Mouse (Mus musculus) left cerebral cortex, adult 18-20 months (tissue): ENCODE data around the gene Tppp. TPM values are rescaled to one million over a fixed set of nuclear protein-coding genes. Genes with fewer than 3 reads are reported as not detected.
"Not testable (repeated sequence)": the region's sequence is repeated elsewhere in the genome, so short reads cannot be mapped to it uniquely, and the experiment has no call there.

Experiments used
- DNase-seq, 2 experiments: peaks; one replicate each; pipeline ENCODE4 v3.0.0; 2021 to 2022; ENCODE audit warnings: low spot score in 2 of 2, mixed read lengths in 1 of 2
- total RNA-seq, 2 experiments: library from RNA; stranded (reverse); gene quantifications; 2 replicates each; pipeline ENCODE4 v1.2.3; 2021

The Tppp gene
- total RNA-seq, 2 experiments from 2014 or later: 351 to 372 TPM

- no peak for DNase-seq
Measured at GRCm38 (mm10) chr13:74025151-74026081, 16.2 kb downstream of the Tppp start.

DNA sequence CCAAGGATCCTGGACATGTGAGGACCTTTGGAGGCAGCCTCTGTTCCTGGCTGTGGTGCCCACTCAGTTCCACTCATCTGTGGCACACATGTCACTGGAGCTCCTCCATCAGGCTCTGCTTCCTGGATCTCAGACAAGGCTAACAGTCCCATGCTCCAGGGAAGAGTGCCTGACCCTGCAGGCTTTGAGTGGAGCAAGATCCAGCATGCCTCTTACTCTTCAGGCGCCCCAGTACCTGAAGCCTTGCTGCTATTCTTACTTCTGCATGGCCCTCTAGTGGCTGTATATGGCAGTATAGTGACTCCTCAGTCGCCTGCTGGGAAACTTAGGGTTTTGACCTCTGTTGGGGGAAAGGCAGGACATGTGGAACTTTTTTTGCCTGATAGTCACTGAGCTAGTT is 17.0 kb downstream of the Tppp start:
- peak; percentile 25 to 30 for DNase-seq

DNA sequence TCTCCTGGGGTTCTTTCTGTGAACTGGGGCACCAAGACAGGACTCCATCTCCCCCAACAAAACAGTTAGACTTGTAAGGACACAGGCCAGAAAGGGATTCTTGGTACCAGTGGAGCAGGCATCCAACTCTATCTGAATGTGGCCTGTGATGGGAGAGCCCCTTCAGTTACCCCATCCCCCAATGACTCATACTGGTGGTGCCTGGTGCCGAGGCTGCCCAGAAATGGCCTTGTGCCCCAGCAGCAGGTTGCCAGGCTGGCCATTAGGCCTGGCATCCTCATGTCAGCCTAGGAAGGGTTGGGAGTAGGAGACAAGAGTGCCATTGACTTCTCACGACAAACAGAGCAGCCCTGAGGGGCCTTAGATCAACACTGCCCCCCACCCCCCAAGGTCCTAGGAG is 18.9 kb downstream of the Tppp start:
- no peak for DNase-seq

GRCm38 (mm10) chr13:74029013-74029412 is 19.8 kb downstream of the Tppp start:
- no peak for DNase-seq

DNA sequence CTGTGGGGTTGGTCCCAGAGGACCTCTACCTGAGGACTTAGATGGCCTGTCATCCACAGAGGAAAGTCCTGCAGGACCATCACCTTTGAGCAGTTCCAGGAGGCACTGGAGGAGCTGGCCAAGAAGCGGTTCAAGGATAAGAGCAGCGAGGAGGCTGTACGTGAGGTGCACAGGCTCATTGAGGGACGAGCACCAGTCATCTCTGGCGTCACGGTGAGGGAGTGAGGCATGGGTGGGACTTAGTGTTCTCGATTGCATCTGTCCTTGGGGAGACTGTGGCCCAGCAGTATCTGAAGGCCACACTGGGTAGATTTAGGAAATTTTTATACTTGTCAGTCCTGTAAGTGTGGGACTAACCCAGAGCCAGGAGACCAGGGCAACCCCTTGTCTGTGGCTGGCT is 21.5 kb downstream of the Tppp start:
- DNase-seq: no peak

DNA sequence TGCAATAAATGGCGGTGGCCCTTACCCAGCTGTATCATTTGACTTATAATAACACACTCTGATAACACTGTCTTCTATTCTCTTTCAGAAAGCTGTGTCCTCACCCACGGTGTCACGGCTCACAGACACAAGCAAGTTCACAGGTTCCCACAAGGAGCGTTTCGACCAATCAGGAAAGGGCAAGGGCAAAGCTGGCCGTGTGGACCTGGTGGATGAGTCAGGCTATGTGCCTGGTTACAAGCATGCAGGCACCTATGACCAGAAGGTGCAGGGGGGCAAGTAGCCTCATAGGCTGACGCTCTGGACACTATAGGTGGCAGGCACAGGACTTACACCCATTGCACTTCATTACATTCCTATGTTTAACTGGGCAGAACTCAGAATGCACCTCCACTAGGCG is 21.9 kb downstream of the Tppp start:
- no peak for DNase-seq

DNA sequence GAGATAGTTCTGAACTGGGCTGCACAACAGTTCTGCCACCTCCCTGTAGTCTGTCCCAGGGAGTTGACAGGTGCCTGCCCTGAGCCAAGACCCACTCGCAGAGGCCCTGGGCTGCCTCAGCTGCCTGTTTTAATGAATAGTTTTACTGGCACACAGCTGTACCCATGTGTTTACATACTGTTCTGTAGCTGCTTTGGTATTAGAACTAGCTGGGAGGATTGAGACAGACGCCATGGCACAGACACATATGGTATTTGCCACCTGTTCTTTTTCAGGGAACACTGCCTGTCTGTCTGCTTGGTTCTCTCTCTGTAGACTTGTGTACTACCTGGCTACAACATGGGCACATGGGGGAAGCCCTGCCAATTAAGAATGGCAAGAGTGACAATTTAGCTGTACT is 25.5 kb downstream of the Tppp start:
- DNase-seq: no peak

DNA sequence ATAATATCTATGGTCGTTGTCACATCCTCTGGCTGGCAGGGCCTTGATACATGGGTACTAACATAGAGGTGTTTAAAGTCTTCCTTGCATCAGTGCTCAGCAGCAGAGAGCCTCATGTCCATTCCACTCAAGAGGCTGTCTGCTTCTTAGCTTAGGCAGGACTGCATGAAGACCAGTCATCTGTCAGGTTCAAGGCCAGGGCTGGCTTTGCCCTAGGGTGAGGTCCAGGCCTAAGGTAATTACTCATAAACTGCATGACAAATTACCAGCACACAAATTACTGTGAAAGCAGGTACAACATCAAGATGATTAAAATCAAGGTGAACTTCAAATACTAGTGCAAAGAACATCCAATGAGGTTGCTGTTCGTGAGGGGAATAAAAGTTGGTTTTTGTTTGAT is 26.6 kb downstream of the Tppp start:
- no peak for DNase-seq

- DNase-seq: no peak
Measured at GRCm38 (mm10) chr13:74039926-74040325, 30.7 kb downstream of the Tppp start.

DNA sequence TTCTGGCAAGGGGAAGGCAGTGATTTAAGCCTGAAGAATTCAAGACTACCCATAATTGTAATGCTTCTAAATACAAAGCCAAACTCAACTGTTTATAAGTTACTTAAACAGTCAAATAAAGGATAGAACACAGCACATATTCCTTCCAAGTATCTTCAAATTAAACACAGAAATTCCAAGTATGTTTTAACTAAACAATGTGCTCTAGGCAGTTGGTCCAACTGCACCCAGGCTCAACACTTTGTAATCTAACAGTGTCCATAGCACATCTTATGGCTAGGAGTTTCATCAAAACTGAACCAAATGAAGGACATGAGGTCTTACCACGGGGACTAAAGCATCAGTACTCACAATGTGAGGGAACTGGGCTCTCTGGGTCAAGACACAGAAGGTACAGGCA is 47.0 kb downstream of the Tppp start:
- DNase-seq: no peak

DNA sequence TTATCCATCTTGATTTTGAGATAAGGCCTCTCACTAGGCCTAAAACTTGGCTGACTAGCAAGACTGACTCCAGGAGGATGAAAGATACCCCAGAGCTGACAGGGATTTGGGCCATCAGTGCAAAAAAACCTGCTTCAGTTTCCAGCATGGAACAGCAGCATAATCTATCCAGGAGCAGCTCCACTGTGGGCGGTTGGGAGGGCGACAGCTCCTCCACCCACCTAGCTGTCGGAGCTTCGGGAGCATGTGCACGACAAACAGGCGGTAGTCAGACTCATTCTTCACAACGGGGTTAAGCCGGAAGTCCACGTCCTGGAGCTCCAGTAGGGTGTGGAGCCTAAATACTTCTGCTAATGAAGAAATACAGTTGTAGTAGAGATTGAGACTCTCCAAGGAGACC is 48.9 kb downstream of the Tppp start:
- peak; percentile 7 to 28 for DNase-seq

DNA sequence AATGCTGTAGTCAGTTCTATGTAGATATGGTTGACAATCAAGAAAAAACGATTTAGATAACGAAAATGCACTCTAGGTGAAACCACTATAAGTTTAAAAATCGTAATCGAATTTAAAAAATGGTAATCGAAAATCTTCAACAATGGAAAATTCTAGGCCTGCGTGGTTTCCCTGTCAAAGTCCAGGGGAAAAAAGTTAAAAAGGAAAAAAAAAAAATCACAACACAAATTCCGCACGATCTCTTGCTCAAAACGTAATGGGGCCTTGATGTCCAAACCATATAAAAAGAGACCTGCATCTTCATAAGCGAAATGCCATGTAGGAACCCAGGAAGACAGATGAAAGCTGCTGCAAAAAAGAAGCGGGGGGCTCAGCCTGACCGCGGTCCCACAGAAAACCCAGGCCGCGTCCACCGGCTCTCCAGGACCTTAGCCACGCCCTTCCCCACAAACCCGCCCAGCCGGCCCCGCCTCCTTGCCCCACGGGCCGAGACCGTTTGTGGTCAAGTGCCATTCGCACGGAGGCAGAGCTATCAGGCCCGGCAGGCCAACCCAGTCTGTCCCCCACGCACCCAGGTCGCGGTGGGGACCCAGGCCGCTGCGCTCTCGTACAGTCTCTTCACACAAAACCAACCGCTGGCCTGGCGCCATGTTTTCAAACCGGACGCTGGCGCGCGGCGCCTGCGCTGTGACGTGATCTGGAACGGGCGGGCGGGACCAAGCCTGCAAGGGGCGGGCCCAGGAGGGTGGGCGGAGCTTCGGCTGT is 52.6 kb downstream of the Tppp start, which contains the start of gene Cep72:
Gene Cep72, minus strand, starts transcription at position 687 of the 765 bp plus-strand sequence.
- peak; percentile 83 to 85 for DNase-seq

DNA sequence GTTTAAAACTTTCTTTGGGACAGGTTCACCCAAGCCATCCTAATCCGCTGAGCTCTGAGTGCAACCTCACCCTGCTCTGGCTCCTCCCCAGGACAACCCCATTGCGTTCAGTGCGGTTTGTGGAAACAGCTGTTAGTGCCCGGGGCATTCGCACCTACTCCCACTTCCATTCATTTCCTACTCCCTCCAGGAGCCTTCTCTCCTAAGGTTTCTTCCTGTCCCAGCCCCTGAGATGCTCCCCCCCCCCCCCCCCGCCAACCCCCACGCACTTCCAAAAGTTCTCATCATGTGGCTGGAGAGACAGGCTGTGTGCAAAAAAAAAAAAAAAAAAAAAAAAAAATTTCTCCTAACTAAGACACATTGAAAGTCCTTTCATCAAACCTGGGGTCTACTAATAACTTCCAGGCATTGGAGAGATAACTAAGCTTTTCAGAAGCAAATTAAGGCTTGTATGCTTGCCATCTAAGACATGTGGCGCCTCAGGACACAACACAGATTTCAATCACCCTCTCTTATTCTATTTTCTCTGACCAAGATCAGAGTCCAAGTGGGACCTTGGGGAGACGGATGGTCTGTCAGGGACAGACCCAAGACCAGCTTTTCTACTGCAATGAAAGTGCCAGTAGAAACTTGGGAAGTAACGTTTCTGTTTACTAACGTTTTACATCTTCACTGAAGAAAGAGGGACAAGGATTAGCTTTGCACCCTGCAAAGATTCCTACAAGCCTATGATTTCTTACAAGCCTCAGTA is 53.3 kb downstream of the Tppp start:
- DNase-seq: no peak

DNA sequence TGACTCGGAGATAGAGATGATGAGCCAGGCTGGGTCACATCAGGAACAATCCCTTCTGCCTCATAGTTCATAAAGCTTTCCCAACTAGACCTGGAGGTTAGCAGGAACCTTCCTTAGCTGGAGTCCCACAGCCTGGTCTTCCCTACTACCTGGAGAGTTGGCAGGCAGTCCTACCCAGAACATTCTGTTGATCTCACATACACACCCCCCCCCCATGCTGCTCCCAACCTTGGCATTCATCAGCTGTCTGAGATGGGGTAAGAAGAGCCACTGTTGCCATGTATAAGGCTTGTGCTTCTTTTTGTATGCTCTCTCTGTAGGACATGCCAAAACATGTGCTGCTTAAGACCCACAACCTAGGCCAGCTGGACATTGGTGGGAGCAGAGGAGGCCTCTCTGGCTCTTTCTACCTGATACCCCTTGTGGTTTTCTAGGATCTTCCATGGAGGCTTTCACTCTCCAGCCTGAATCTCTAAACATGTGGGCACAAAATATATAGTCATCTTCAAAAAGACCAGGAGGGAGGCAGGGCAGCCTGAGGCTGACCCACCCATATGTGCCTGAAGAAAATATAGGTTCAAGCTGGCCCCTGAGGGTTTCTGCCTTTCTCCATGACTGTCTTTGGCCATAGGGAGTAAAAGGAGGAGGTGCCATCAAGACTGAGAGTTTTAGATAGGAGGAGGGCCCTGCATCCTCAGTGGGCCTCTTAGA is 54.3 kb downstream of the Tppp start:
- DNase-seq: no peak

DNA sequence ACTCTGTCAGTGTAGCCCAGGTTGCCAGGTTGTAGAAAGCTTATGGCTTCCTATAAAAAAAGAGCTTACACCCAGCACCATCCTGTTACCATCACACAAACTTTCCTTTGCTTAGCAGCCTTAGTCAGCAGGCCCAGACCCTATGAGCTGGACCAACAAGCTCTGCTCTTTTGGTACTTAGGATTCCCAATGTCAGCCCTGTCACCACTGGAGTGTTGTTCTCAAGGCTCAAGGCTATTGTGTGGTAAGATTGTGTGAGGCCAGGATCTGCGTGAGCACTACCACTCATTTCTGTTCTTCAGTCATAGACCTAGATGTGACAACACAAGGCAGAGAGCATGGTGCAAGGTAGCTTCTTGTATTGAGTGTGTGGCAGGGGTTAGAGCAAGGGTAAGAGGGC is 57.4 kb downstream of the Tppp start:
- DNase-seq: no peak

GRCm38 (mm10) chr13:74071244-74071643 is 62.0 kb downstream of the Tppp start:
- DNase-seq: not testable (repeated sequence)

DNA sequence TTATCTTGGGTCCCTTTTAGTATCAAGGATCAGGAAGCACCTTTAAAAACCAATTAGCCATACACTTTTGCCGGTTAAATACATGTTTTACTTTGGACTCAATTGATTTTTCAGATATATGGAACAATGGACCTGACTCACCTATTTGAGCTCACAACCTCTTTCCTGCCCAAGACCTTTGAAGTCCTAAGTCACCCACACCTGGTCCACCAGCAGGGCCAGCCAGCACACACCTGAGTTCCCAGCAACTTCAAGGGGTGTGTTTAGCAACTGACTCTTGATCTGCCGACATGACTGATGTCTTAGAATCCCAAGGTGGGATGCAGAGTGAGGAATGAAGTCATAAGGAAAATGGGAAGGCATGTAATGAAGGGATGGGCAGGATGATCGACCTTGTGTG is 62.5 kb downstream of the Tppp start:
- DNase-seq: no peak

- DNase-seq: no peak
Measured at GRCm38 (mm10) chr13:74073369-74073768, 64.2 kb downstream of the Tppp start.
